Mouse (Mus musculus): ENCODE measurements around the gene Bahcc1. TPM values are rescaled to one million over a fixed set of nuclear protein-coding genes. Genes with fewer than 3 reads are reported as not detected.

The Bahcc1 gene
- polyA plus RNA-seq, 1 experiment from 2014 or later = 4.6 TPM

GRCm38 (mm10) chr11:120255499-120255898, 22.8 kb downstream of the Bahcc1 start:
- WGBS = 75% methylated on average over 7 of the region's 8 CpGs
- Histone ChIP-seq H3K9ac (ENCODE audit: low read length) (peak overlapping the region; percentile 50), H3K9me3 (replicated peaks; ENCODE audit: control insufficient read depth, low read length) (no peaks in the 10 kb centered on the region), H3K27me3 (ENCODE audit: control insufficient read depth, insufficient read depth, low read length) (no peaks in the 10 kb centered on the region), H3K4me3 (ENCODE audit: low read length) (no peak overlapping the region), H3K4me1 (ENCODE audit: control insufficient read depth, insufficient read depth, low read length) (peaks cover 76% of the 10 kb centered on the region), H3K27ac (ENCODE audit: low read length) (peak overlapping the region; percentile 77), H3K4me2 (ENCODE audit: low read depth, low read length) (no peak overlapping the region), H3K36me3 (ENCODE audit: control insufficient read depth, insufficient read depth) (no peaks in the 10 kb centered on the region)
- ATAC-seq (replicated peaks; ENCODE audit: extremely low read depth, insufficient read depth, low FRiP score) = no peak

- H3K4me3 ChIP-seq (ENCODE audit: low read length) = no peak overlapping the region
- no peaks in the 10 kb centered on the region for H3K27me3 ChIP-seq (ENCODE audit: control insufficient read depth, insufficient read depth, low read length)
- peaks cover 76% of the 10 kb centered on the region for H3K4me1 ChIP-seq (ENCODE audit: control insufficient read depth, insufficient read depth, low read length)
- no peak overlapping the region for H3K4me2 ChIP-seq (ENCODE audit: low read depth, low read length)
- H3K27ac ChIP-seq (ENCODE audit: low read length) = no peak overlapping the region
- no peaks in the 10 kb centered on the region for H3K36me3 ChIP-seq (ENCODE audit: control insufficient read depth, insufficient read depth)
- ATAC-seq (replicated peaks; ENCODE audit: extremely low read depth, insufficient read depth, low FRiP score) = no peak
- H3K9ac ChIP-seq (ENCODE audit: low read length) = no peak overlapping the region
- H3K9me3 ChIP-seq (replicated peaks; ENCODE audit: control insufficient read depth, low read length) = no peaks in the 10 kb centered on the region
- WGBS = 60% methylated on average over 5 of the region's 5 CpGs
Observed at GRCm38 (mm10) chr11:120256108-120256507, 23.4 kb downstream of the Bahcc1 start.

GRCm38 (mm10) chr11:120256543-120256942, 23.8 kb downstream of the Bahcc1 start:
- no peaks in the 10 kb centered on the region for H3K27me3 ChIP-seq (ENCODE audit: control insufficient read depth, insufficient read depth, low read length)
- no peaks in the 10 kb centered on the region for H3K36me3 ChIP-seq (ENCODE audit: control insufficient read depth, insufficient read depth)
- H3K9me3 ChIP-seq (replicated peaks; ENCODE audit: control insufficient read depth, low read length) = no peaks in the 10 kb centered on the region
- no peak overlapping the region for H3K4me3 ChIP-seq (ENCODE audit: low read length)
- H3K4me2 ChIP-seq (ENCODE audit: low read depth, low read length) = no peak overlapping the region
- WGBS = 66% methylated on average over 10 of the region's 10 CpGs
- H3K9ac ChIP-seq (ENCODE audit: low read length) = no peak overlapping the region
- peaks cover 76% of the 10 kb centered on the region for H3K4me1 ChIP-seq (ENCODE audit: control insufficient read depth, insufficient read depth, low read length)
- ATAC-seq (replicated peaks; ENCODE audit: extremely low read depth, insufficient read depth, low FRiP score) = no peak
- no peak overlapping the region for H3K27ac ChIP-seq (ENCODE audit: low read length)

GRCm38 (mm10) chr11:120256981-120257820, 24.5 kb downstream of the Bahcc1 start:
- Histone ChIP-seq H3K27ac (ENCODE audit: low read length) (no peak overlapping the region), H3K9me3 (replicated peaks; ENCODE audit: control insufficient read depth, low read length) (no peaks in the 10 kb centered on the region), H3K27me3 (ENCODE audit: control insufficient read depth, insufficient read depth, low read length) (no peaks in the 10 kb centered on the region), H3K4me2 (ENCODE audit: low read depth, low read length) (no peak overlapping the region), H3K36me3 (ENCODE audit: control insufficient read depth, insufficient read depth) (no peaks in the 10 kb centered on the region), H3K4me3 (ENCODE audit: low read length) (no peak overlapping the region), H3K4me1 (ENCODE audit: control insufficient read depth, insufficient read depth, low read length) (peaks cover 76% of the 10 kb centered on the region), H3K9ac (ENCODE audit: low read length) (no peak overlapping the region)
- WGBS = 74% methylated on average over 10 of the region's 10 CpGs
- ATAC-seq (replicated peaks; ENCODE audit: extremely low read depth, insufficient read depth, low FRiP score) = no peak

- no peaks in the 10 kb centered on the region for H3K9me3 ChIP-seq (replicated peaks; ENCODE audit: control insufficient read depth, low read length)
- no peak overlapping the region for H3K4me2 ChIP-seq (ENCODE audit: low read depth, low read length)
- H3K36me3 ChIP-seq (ENCODE audit: control insufficient read depth, insufficient read depth) = no peaks in the 10 kb centered on the region
- H3K9ac ChIP-seq (ENCODE audit: low read length) = no peak overlapping the region
- no peak overlapping the region for H3K27ac ChIP-seq (ENCODE audit: low read length)
- H3K4me1 ChIP-seq (ENCODE audit: control insufficient read depth, insufficient read depth, low read length) = peaks cover 76% of the 10 kb centered on the region
- no peak for ATAC-seq (replicated peaks; ENCODE audit: extremely low read depth, insufficient read depth, low FRiP score)
- no peaks in the 10 kb centered on the region for H3K27me3 ChIP-seq (ENCODE audit: control insufficient read depth, insufficient read depth, low read length)
- 93% methylated on average over 13 of the region's 13 CpGs for WGBS
- H3K4me3 ChIP-seq (ENCODE audit: low read length) = no peak overlapping the region
Observed at GRCm38 (mm10) chr11:120257911-120258310, 25.2 kb downstream of the Bahcc1 start.

- no peaks in the 10 kb centered on the region for H3K27me3 ChIP-seq (ENCODE audit: control insufficient read depth, insufficient read depth, low read length)
- no peak overlapping the region for H3K4me2 ChIP-seq (ENCODE audit: low read depth, low read length)
- no peak overlapping the region for H3K27ac ChIP-seq (ENCODE audit: low read length)
- H3K4me1 ChIP-seq (ENCODE audit: control insufficient read depth, insufficient read depth, low read length) = peaks cover 73% of the 10 kb centered on the region
- WGBS = 63% methylated on average over 12 of the region's 12 CpGs
- H3K36me3 ChIP-seq (ENCODE audit: control insufficient read depth, insufficient read depth) = no peaks in the 10 kb centered on the region
- H3K4me3 ChIP-seq (ENCODE audit: low read length) = no peak overlapping the region
- no peak for ATAC-seq (replicated peaks; ENCODE audit: extremely low read depth, insufficient read depth, low FRiP score)
- H3K9ac ChIP-seq (ENCODE audit: low read length) = no peak overlapping the region
- H3K9me3 ChIP-seq (replicated peaks; ENCODE audit: control insufficient read depth, low read length) = no peaks in the 10 kb centered on the region
Observed at GRCm38 (mm10) chr11:120258896-120259689, 26.3 kb downstream of the Bahcc1 start.

- WGBS = 67% methylated on average over 25 of the region's 25 CpGs
- no peaks in the 10 kb centered on the region for H3K9me3 ChIP-seq (replicated peaks; ENCODE audit: control insufficient read depth, low read length)
- H3K27ac ChIP-seq (ENCODE audit: low read length) = no peak overlapping the region
Observed at GRCm38 (mm10) chr11:120259792-120260768, 27.3 kb downstream of the Bahcc1 start.

GRCm38 (mm10) chr11:120260769-120261150, 28.0 kb downstream of the Bahcc1 start:
- no peaks in the 10 kb centered on the region for H3K27me3 ChIP-seq (ENCODE audit: control insufficient read depth, insufficient read depth, low read length)
- WGBS = 78% methylated on average over 6 of the region's 6 CpGs
- H3K27ac ChIP-seq (ENCODE audit: low read length) = no peak overlapping the region
- no peak overlapping the region for H3K4me3 ChIP-seq (ENCODE audit: low read length)
- no peak overlapping the region for H3K9ac ChIP-seq (ENCODE audit: low read length)
- H3K9me3 ChIP-seq (replicated peaks; ENCODE audit: control insufficient read depth, low read length) = no peaks in the 10 kb centered on the region
- peaks cover 58% of the 10 kb centered on the region for H3K4me1 ChIP-seq (ENCODE audit: control insufficient read depth, insufficient read depth, low read length)
- H3K36me3 ChIP-seq (ENCODE audit: control insufficient read depth, insufficient read depth) = no peaks in the 10 kb centered on the region
- no peak for ATAC-seq (replicated peaks; ENCODE audit: extremely low read depth, insufficient read depth, low FRiP score)
- H3K4me2 ChIP-seq (ENCODE audit: low read depth, low read length) = no peak overlapping the region

More at GRCm38 (mm10) chr11:120259792-120260768, 27.3 kb downstream of the Bahcc1 start:
- Histone ChIP-seq H3K4me2 (ENCODE audit: low read depth, low read length) (no peak overlapping the region), H3K36me3 (ENCODE audit: control insufficient read depth, insufficient read depth) (no peaks in the 10 kb centered on the region), H3K27me3 (ENCODE audit: control insufficient read depth, insufficient read depth, low read length) (no peaks in the 10 kb centered on the region), H3K4me1 (ENCODE audit: control insufficient read depth, insufficient read depth, low read length) (peaks cover 64% of the 10 kb centered on the region), H3K9ac (ENCODE audit: low read length) (no peak overlapping the region), H3K4me3 (ENCODE audit: low read length) (no peak overlapping the region)
- ATAC-seq (replicated peaks; ENCODE audit: extremely low read depth, insufficient read depth, low FRiP score) = no peak
